Mouse (Mus musculus): ENCODE measurements around the gene Epb41l5.

The Epb41l5 gene

DNA sequence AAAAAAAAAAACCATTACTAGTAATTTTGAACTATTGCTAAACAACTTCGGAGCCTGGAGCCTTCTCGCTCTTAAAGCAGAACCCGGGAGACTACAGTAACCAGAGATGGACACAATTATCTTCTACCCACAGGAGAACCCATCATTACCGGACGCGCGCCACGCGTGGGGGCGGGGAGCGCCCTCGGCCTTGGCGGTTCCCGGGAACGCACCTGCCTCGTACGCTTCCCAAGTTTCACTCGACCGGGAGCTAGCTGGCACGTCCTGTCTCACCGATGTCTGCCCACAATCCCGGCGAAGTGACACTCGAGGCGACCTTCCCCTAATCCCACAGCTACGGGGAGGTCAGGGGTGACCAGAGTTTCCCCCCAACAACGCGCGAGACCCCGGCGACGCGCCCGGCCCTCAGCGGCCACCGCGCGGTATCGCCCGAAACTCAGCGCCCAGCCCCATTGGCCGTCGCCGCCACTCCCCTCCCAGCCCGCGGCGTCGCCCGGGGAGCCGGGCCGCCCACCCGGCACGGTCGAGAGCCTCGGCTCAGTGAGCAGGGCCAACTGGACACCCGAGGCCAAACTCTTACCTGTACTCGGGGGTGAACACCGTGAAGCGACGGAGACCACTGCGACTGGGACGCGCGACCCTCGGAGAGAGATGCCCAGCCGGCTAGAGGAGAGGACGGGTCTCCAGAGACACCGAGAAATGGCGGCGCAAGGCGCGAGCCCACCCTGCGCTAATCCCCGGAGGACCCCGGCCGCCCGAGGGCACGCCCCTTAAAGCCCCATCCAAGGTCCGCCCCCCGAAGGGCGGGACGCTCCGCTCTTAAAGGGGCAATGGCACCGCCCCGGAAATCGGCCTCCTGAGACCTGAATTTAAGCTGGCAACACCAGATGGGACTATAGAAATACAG lies at the start of gene Epb41l5:
Epb41l5 (minus strand) TSS at position 796 of the 907 bp plus-strand sequence.
- peak; percentile 80 for DNase-seq

DNA sequence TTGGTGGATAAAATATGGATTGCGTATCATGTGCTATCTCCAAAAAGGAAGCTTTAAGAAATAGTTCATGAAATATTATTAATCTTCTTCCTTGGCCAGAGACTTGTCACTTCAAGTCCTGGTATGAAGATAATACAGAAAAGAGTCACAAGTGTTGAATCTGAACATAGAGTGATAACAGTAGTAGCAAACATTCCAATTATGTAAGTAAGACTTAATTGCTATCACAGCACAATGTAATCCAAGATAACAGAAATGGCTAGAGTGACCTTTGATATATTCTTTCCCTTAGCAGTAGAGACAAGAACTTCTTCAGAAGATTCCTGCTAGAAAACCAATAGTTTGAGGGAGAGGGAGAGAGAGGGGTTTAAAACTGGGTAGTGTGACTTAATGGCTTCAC lies 48.1 kb upstream of the Epb41l5 start:
- no peak for DNase-seq

DNA sequence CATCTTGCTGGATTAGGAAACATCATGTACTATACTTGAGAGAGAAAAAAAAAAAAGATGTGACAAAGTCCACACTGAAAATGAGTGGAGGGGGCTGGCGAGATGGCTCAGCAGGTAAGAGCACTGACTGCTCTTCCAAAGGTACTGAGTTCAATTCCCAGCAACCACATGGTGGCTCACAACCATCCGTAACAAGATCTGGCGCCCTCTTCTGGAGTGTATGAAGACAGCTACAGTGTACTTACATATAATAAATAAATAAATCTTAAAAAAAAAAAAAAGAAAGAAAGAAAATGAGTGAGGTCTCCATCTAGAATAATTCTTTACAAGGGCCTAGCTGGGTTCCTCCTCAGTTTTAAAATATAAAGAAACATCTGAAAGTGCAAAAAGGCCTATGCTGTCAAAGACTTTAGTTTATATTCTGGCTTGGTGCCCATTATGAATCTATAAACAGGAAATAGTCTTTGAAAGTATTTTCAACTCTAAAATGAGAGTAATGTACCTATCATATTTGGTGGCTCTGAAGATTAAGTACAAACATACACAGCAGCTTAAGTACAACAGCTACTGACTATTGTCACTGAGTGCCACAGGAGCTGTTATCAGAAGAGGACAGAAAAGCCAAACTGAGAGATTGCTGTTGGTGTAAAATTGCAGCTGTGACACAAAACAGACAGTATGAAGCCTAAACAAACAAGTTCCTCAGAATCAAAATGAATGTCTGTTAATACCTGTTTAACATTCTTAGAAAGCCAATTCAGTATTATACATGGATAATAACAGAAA lies 37.2 kb upstream of the Epb41l5 start:
- no peak for DNase-seq

DNA sequence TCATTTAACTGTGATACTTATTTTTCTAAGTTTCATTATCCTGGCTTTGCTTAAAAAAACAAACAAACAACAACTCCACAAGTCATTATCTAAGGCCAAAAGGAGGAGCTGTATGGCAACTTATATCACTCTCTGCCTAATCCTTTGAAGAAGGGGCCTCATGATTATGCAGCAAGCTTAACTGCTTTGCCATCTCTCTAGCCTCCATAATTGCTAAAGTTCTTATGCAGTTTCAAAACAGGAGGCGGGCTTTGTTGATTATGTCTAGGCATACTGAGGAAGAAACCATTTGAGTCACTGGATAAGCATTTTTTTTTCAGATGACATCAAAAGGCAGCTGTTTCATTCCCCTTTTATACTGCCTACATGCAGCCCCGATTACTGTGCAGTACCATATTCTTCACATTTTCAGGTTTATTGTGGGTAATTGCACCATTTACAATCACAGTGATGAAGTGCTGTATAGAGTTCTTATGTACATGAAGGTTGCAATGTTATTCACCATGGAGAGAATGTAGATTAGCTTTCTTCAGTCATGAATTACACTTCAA lies 32.9 kb upstream of the Epb41l5 start:
- no peak for DNase-seq

DNA sequence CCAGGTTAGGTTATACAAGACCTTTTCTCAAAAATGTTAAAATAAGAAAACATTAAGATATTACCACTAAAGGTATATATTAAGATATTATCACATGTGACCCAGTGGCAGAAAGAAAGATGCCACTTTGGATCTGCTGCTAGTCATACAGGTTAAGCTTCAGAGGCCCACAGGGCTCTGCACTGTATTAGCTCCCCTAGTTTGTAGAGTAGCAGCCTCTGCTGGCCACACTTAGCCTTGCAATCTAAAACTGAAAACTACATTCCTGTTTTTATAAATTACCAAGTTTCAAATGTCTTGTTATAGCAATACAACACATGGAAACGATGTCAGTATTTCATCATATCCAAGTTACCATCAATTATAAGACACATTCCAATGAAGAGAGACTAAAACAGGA lies 26.2 kb upstream of the Epb41l5 start:
- DNase-seq: peak; percentile 28

DNA sequence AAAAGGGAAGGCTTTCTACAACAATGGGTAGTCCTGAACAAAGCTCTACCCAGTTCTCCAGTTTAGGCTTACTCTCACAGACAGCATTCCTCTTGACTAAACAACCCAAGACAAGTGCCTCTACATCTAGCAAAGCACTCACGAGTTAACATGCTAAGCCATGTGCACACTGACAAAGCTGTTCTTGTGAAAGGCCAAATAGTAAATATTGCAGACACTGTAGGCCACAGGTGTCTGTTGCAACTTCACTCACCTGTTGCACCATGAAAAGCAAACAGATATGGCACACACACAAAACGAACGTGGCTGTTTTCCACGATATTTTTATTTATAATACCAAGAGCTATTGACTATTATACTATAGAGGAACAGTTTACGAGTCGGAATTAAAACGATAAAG lies 18.1 kb upstream of the Epb41l5 start:
- no peak for DNase-seq

DNA sequence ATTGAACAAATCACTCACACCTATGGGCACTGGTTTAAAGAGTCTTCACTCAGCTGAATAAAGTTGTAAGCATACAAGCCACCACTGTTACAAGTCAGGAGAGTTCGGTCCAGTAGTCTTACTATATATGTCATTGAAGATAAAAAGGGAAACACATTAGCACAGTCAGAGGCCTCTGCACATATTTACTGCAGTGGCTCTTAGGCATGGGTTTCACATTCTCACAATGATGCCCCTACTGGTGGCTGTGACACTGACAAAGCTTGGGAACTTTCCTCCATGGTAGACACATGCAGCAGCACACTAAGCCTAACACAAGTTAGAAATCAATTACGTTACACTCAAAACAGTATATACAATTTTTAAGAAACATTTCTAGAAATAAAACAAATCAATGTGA lies 5.5 kb upstream of the Epb41l5 start:
- peak; percentile 9 for DNase-seq

DNA sequence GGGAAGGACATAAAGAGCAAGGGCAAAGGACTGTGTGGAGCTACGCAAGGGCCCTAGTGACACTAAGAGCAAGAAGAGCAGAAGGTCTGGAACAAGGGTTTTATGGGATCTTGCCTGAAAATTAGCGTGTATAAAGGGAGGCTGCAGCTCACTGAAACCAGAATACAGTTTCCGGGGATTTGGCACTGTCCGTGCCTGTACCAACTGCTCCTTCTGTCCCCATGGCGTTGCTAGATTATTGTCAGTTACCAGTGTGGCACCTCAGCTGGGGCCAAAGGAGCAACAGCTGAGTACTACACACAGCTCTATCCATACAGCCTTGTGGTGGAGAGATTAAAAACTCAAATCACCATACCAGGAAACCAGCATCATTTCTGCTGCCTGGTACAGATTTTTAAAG lies 1.6 kb upstream of the Epb41l5 start:
- no peak for DNase-seq

DNA sequence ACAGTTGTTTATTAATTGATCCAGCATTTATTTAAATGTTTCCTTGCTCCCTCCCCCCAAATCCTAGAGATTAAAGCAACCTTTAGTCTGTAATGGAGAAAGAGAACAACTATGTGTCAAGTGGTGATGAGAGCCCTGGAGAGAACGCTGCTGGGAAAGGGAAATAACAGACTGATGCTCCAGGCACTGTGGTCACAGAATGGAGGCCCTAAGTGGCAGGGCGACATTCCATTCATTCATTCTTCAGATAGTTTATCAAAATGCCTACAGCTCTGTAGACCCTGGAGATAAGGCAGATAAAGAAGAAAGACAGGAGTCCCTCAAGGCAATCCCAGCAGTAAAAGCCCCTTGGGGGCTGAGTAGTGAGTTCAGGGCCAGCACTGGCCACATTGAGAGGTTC lies 827 bp upstream of the Epb41l5 start:
- DNase-seq: no peak

DNA sequence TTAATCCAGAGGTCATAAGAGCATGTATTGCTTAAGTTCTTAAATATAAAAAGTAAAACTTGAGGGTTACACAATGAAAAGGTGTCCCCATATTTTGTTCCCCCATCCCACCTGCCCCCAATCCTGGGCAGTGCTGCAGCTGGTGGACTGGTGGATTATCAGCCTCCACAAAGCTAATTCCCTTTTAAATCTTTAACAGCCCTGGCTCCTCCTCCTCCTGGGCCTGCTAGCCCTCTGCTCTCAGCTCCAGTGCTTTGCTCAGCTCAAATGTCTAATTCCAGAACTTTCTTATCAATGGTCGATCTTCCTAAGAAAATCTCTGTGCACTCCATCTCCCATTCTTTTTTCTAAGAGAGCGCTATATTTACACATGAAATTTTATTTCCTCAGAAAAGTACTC lies 2.4 kb downstream of the Epb41l5 start:
- no peak for DNase-seq

DNA sequence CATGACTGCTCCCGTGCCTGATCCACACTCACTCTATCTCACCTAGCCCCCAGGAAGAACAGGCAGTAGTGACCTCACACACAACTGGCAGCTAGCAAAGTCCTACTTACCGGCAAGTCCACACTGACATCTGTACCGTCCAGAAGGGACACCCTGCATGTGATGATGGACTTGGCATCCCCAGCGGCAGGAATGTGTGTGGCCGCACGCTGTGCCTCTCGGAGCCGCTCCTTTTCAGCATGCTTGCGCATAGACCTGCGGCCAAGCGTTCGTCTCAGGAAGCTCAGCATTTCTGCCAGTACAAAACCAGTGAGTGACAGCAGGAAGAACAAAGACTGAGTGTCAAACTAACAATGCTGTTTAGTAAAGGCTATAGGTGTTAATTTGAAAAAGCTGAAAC lies 6.4 kb downstream of the Epb41l5 start:
- DNase-seq: no peak

DNA sequence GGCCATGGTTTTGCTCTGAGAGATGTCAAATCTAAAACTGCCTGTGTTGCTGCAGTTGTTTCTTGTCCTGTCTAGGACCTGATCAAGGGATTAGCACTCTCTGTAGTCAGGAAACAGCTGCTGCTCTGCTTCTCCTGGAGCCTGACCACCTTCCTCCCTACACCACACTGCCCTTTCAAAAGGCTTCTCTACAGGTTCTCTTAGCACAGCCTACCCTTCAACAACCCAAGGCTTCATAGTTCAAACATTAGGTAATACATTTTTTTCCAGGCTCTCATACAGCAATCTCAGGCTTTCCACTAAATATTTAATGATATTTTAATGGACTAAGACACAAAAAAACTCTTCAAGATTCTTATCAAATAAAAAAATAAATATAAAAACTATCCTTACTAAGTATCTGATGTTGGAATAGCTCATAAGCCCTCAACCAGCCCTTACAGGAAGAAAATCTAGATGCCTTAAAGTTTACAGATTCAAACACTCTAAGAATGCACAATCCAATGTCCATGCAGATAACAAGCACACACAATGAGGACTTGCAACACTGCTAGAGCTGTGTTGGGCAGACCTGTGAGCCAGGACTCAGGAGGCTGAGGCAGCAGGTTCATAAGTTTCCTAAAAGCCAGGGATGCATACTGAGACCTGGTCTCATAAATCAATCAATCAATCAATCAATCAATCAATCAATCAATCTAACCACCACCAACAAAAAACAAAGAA lies 7.5 kb downstream of the Epb41l5 start:
- no peak for DNase-seq

DNA sequence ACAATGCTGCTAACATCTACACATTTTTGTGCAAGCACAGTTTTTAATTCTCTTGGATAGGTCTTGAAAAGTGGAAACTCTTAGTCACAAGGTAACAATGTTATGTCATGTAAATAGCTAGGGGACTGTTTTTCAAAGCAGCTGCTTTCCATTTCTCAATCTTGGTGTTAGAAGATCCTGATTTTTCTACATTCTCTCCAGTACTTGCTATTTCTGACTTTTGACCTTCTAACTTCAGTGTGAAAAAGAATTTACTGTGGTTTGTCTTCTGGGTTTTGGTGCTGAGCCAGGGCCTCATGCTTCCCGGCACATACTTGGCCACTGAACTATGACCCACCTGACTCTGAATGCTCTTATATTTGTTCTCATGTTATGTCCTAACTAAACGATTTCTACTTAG lies 8.8 kb downstream of the Epb41l5 start:
- no peak for DNase-seq

DNA sequence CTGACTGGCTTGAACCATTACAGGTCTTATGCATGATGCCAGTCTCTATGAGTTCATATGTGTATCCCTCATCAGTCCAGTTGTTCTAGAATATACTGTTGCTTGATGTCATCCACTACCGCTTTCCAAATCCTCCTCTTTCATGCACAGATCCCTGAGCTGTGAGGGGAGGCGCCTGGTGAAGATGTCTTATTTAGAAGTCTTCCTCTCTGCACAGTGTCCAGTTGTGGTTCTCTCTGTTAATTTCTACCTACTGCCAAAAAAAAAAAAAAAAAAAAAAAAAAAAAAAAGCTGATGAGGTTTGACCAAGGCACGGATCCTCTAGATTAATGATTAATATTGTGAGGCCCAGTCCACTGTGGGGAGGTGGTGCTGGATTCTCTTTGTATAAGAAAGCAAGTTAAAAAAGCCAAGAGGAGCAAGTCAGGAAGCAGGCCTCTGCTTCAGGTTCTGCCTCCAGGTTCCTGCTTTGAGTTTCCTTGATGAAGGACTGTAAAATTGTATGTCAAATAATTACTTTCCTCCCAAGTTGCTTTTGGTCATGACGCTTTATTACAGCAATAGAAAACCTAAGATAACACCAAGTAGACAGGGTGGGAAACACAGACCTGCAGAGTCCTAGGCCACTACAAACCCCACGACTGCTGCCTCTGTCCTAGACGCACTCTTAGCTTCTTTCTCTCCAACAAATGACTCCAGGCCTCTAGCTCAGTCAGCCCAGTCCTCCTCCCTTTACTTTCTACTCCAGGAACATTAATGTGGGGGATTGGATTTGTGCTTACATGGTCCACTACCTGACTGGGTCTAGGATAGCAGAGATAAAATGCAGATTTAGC lies 11.4 kb downstream of the Epb41l5 start:
- DNase-seq: no peak

DNA sequence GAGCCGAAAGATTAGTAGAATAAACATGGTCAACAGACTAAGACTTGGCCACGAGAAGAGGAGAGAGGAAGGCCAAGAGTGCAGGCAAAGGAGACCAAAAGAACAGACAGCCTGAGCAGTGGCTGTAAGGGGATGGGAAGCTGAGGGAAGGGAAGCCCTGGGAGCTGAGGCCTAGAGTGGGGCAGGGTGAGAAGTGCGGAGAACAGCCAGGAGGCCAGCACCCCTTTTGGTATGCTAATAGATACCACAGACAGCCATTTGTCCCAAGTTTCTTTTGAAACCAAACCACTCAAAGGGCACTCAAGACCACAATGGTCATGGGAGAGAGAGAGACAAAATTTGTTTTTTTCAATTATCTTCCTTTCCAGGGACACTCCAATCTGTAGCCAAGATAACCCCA lies 14.1 kb downstream of the Epb41l5 start:
- DNase-seq: no peak

DNA sequence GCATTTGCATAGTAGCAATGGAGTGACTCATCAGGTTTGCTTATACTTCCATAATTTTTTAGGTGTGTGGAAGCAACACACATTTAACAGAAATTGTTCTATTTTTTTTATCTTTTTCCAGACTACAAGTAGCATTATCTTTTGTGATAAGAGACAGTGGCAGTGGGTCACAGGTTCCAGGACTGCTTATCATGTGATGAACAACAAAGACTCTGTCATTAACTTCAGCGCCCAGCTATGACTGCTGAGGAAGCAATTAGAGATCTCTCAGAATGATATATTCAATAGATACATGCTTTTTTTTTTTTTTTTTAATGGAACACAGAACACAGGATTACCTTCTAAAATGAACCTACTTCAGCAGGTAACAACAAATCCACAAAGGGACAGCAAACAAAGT lies 18.4 kb downstream of the Epb41l5 start:
- DNase-seq: no peak

DNA sequence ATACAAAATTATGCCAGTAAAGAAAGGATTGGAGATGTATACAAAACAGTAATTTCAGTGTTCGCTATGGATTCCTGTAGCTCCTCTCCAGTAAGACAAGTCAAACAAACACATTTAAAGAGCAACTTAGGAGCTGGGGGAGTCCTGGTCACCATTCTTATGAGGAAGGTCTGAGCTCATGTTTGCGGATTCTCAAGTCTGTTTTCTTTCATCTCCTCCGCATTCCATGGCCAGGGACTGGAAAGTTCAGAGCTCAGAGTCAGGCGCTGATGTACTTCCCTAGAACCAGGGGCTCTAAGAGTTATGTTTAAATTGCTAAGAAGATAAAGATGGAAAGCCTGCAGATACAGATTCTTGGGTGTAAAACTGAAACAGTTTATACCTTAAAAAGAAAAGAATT lies 22.0 kb downstream of the Epb41l5 start:
- DNase-seq: no peak

DNA sequence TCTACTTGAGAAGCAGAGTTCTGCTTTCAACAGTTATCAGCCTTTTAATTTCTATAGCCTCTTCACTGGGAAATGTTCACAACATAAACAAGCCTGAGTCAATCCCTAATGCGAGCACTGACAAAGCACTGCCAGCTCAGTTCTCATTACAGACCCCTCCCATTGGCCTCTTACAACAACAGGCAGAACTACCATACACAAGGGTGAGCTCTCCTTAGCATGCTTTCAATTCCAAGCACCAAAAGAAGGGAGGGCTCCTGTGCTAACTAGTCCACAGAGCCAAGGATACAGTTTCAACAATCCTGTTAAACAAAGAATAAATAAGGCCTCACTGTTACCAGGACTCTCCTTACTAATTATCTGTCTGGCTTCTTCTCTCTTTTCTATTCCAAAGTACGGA lies 24.4 kb downstream of the Epb41l5 start:
- DNase-seq: no peak

DNA sequence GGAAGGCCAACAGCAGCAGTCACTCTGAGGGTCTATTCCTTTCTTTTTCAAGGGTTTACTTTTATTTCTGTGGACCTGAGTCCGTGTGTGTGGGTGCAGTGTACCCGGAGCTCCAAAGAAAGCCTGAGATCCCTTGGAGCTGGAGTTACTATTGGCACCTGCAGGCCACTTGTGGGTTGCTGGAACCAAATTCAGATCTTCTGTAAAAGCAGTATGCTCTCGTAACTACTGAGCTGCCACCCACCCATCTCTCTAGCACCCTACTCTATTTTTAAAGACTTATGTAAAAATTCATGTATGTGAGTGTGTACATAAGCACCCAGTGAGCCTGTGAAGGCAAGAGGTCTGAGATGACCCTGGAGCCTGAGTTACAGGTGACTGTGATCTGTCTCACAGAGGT lies 43.4 kb downstream of the Epb41l5 start:
- DNase-seq: no peak

DNA sequence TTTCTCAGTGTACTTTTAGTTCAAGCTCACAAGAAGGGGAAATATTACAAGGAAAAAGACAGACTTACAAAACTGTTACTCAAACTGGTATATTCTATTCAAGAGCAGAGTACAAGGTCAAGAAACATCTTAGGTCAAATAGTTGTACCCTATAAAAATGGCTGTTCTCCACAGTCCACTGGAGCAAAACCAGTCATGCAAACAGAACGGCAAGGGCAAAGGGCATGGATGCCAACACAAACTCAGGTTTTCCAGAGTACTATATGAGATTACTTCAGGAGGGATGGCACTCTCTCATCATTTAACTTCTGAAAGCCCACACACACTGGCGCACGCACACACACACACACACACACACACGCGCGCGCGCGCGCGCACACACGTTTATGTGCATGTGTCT lies 46.4 kb downstream of the Epb41l5 start:
- no peak for DNase-seq

DNA sequence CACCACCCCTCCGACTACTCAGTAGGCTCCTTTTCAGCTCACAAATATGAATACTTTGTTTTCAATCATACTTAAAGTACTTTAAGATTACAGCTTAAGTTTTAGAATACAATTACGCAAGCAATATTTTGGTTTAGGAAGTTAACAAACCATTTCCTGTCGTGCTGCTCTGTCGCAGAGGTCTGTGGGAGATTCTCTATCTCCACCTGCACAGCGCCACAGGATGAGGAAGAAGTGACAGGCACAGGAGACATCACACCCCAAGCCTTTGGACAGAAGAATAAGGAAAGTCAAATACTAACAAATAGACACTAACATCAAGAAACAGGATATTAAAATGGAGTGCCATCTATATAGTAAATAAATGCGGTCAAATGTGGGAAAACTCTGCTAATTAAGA lies 49.9 kb downstream of the Epb41l5 start:
- peak; percentile 2 for DNase-seq

DNA sequence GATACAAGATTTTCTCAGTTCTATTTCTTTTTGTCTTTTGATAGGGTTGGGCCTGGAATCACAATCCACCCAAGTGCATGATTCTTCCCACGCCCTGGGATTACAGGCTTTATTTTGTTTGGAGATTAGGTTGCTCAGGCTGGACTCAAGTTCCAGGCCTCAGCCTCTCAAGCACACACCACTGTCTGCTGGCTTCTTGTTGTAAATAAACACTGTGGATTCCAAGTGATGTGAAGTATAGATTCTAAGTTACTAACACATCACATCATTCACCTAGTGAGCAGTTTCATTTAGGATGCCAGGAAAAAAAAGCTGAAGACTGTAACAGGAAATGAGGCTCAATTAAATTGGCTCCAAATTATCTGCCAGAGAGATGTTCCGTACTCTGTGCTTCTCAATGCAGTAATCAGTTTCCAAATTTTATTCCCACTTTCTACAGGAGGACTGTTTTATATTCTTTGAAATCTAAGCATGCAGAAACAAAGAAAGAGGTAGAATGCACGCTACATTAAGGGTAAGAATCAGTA lies 51.8 kb downstream of the Epb41l5 start:
- DNase-seq: no peak

All from thymus, postnatal 25 days (tissue).